Mouse (Mus musculus): ENCODE measurements at regions not wholly inside any gene's neighbourhood (a gene's known extent, or its start where the extent isn't known, plus 50 kb on each side); places are given as distances from the start of the nearest gene placed in this dataset.

GRCm38 (mm10) chr15:44948626-44949025 lies 4814.5 kb downstream of the 9330182O14Rik start:
- 79% methylated on average over 4 of the region's 4 CpGs for WGBS
- Histone ChIP-seq H3K4me2 (no peak overlapping the region), H3K36me3 (ENCODE audit: control insufficient read depth, insufficient read depth, low read length) (no peaks in the 10 kb centered on the region), H3K9ac (ENCODE audit: low read depth, low read length) (no peak overlapping the region), H3K27ac (ENCODE audit: low read depth, low read length) (no peak overlapping the region), H3K4me1 (replicated peaks; ENCODE audit: control insufficient read depth, insufficient read depth, low read length) (no peaks in the 10 kb centered on the region), H3K27me3 (replicated peaks; ENCODE audit: control insufficient read depth, insufficient read depth, low read length) (no peaks in the 10 kb centered on the region), H3K4me3 (ENCODE audit: low read depth, low read length) (no peak overlapping the region), H3K9me3 (ENCODE audit: control insufficient read depth, low read length) (no peaks in the 10 kb centered on the region)
- no peak for ATAC-seq (replicated peaks; ENCODE audit: low FRiP score)
- no peak for DNase-seq (ENCODE audit: low spot score)

GRCm38 (mm10) chr15:44950952-44951642 lies 4816.9 kb downstream of the 9330182O14Rik start:
- DNase-seq (ENCODE audit: low spot score) (no peak), ATAC-seq (replicated peaks; ENCODE audit: low FRiP score) (no peak)
- 75% methylated on average over 7 of the region's 7 CpGs for WGBS
- Histone ChIP-seq H3K9ac (ENCODE audit: low read depth, low read length) (no peak overlapping the region), H3K4me1 (replicated peaks; ENCODE audit: control insufficient read depth, insufficient read depth, low read length) (no peaks in the 10 kb centered on the region), H3K9me3 (ENCODE audit: control insufficient read depth, low read length) (no peaks in the 10 kb centered on the region), H3K27ac (ENCODE audit: low read depth, low read length) (no peak overlapping the region), H3K4me3 (ENCODE audit: low read depth, low read length) (no peak overlapping the region), H3K27me3 (replicated peaks; ENCODE audit: control insufficient read depth, insufficient read depth, low read length) (no peaks in the 10 kb centered on the region), H3K36me3 (ENCODE audit: control insufficient read depth, insufficient read depth, low read length) (no peaks in the 10 kb centered on the region), H3K4me2 (no peak overlapping the region)

Measured in liver, embryonic 11.5 days (tissue).